Mouse (Mus musculus) frontal cortex, postnatal 14 days (tissue): ENCODE measurements at regions not wholly inside any gene's neighbourhood (a gene's known extent, or its start where the extent isn't known, plus 50 kb on each side); places are given as distances from the start of the nearest gene placed in this dataset.

Experiments
- DNase-seq, 2 experiments: peaks; one replicate each; pipeline ENCODE4 v3.0.0; 2022; ENCODE audit warnings: low spot score in 2 of 2

DNA sequence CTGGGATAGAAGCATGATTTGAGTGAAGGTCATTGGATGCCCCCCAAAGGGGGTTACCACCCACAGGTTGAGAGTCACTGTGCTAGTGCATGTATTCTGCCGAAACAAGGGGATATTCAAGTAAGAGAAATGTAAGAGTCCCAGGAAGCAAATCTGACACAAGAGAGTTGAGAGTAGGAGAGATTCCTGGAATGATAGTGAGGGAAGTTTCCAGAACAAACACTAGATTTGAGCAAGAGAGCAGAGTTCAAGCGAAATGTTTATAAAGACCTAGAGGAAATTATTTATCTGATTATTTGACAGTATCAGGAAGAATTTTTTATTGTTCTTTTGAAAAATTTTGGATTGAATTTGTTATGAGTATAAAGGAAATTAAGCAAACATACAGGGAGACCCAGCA lies 189.0 kb upstream of the Sash1 start:
- no peak for DNase-seq

DNA sequence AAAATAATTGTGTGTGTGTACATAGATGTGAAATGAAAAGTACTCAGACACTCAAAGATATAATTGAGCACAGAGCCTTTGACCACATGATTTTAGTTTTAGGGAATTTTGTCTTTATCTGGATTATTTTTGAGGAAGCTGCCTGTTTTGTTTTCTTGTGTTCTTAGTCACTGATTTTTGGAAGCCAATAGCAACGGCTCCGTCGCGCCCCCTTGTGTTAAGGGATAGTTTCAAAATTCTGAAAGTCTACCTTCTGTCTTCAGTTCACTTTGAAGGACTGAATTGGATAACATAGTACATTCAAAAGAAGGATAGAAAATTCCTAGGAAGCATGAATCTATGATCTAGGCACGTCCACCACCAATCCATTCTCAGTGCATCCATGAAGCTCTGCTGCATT lies 185.8 kb upstream of the Sash1 start:
- DNase-seq: no peak

DNA sequence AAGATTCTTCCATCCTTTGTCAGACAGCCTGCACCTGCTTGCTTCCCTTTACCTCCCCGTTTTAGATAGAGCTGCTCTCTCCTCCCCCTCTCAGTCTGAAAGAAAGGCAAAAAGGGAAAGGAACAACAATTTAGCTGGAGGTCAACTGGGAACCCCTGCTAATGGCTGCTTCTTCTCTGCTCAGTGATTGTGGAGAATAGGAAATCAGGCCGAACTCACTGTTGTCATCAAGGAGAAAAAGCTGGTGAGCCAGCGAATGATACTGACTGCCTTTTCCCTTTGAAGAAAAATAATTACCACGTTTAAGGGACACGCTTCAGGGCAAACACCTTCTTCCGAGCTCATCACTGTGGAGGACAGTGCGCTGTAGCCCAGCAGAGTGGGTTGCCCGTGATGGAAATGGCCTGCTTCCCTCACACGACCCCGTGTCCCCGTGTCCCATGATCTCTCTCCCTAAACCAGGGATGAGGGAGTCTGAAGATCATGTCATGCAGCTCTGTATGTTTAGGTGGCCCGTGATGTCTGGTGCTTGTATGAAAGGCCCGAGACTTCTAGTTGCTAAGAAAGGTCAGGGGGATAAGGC lies 183.8 kb upstream of the Sash1 start:
- no peak for DNase-seq

DNA sequence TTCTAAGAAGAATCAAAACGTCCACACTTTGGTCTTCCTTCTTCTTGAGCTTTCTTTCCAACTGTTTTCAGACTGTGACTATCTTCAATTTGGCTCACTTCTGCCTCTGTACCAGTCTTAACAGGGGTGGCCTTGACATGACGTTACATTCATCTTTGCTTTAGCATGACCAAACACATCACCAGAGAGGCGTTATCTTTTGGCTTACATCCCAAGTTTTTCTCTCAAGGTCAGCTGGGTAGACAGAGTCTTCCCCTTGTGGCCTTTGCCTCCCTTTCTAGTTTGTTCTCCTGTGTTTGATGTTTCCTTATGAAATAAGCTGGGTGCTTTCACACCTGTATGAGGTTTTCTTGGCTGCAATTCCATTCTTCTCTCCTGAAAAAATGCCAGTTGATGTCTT lies 180.7 kb upstream of the Sash1 start:
- DNase-seq: no peak

DNA sequence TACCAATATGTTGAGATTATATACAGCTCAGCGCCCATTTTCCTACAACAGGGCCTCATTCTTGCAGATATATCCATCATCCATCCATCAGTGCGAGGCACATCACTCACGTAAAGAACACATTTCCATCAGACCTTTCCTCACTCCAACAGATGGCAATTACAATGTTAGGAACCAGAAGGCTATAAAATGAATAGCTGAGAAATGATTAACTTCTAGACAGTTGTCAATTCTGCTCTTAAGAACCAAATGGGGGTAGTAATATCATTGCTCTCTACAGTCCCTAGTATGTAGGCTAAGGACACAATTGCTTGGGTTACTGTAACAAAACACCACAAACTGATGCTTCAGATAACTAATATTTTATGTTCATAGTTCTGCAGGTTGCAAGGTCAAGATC lies 176.1 kb upstream of the Sash1 start:
- DNase-seq: no peak

- DNase-seq: no peak
These were observed 169.4 kb upstream of the Sash1 start for GRCm38 (mm10) chr10:9055274-9055673.

- no peak for DNase-seq
These were observed 167.5 kb upstream of the Sash1 start for GRCm38 (mm10) chr10:9053371-9053770.

DNA sequence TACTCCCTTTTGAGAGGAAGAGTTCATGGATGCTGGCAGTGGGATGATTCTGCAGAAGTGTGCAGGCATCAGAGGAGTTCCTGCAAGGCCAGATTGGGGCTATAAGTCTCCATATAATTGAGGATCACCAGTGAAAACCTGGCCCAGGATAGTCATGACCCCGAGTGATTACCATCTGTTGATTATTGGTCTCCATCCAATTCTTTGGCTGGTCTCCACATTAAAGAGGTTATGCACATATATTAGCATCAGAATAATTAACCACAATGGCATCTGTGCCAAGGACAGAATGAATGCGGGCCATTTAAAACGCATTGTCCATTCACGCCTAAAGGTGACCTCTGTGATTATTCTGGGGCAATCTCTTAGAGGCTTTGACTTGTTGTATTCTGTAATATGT lies 161.5 kb upstream of the Sash1 start:
- DNase-seq: no peak

- no peak for DNase-seq
These were observed 159.0 kb upstream of the Sash1 start for GRCm38 (mm10) chr10:9044746-9045370.

GRCm38 (mm10) chr10:9043507-9043906 lies 157.6 kb upstream of the Sash1 start:
- no peak for DNase-seq

GRCm38 (mm10) chr10:9030486-9030885 lies 144.6 kb upstream of the Sash1 start:
- DNase-seq: no peak

GRCm38 (mm10) chr10:9029506-9029905 lies 143.6 kb upstream of the Sash1 start:
- no peak for DNase-seq

DNA sequence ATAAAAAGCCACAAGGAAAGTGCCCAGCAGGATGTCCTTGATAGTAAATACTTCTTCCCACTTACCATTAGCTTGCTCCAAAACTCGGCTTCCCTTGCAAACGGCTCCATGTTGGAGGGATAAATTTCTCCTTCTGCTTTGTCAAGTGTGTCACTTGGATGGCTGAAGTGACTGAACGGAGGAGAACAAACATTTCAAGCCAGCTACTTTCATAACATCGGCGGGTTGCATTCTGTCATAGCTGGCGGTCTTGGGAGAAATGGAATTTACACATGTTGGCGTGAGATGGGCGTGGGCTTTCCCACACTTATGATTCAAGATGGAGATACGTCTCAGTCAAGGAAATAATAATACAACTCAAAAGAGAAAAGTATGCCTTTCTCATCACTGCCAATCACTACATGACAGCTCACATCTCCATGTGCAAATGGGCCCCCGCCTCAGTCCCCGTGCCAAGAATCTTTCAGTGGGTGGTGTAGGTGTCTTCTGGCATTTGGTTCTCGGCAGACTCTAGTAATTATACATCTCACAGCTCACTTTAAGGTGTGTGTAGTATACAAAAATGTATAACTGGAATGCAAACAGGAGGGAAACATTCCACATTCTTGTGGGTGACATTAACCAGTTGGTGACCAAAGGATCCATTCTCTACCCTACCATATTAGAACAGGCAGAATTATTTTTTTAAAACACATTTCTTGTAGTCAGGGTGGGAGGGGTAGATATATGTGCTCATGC lies 141.4 kb upstream of the Sash1 start:
- DNase-seq: peak; percentile 10 to 24

DNA sequence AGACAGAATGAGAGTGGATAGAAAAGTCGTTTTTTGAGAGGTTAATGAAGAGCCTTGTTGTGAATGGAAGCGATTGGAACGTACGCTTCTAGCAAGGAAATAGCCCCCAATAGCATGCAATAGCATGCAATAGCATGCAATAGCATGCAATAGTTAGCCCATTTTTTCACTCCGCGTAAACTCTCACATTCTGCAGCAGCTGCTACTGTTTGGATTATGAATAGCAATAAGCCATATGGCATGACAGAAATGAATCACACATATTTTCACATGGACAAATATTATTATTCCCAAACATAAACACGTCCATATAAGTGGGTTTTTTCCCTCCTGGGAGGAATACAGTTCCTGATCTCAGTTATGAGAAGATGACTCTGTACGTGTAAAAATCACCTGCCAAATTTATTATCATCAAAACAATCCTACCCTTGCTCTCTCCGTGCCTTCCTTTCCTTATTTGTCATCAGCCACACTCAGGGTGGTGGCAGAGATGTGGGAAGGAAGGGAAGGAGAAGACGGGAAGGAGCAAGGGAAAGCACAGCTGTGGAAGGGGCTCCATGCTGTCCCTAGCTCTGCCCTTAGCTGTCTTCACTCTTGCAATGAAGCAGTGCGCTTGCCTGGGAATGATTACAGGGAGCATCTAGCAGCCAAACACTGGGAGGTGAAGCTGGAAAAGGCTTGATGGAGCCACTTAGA lies 129.1 kb upstream of the Sash1 start:
- DNase-seq: no peak

GRCm38 (mm10) chr10:9013549-9013925 lies 127.7 kb upstream of the Sash1 start:
- no peak for DNase-seq

DNA sequence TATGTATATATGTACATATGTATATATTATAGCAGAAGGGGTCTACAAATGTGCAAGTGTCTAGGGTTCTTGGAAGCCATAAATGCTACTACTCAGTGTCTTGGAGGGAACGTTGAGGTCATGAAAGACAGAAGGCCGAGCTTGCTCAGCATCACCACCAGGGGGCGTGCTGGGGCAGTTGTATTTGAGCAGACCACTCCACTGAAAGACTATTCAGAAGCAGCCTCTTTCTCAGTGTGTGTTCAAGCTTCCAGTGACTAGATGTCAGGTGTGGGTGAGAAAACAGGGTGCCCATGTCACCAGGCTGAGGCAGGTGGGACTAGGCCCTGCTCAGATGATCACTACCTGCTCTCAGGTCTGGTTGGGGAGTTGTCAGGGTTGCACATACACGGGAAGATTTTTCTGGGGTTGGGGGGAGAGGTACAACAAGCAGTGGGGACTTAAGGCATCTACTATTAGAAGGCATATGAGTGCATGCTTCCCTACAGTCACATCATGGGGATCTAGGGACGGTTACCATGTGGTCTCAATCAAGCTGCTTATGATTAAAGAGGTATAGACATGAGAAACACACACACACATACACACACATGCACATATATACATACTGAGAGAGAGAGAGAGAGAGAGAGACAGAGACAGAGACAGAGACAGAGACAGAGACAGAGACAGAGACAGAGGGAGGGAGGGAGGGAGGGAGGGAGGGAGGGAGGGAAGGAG lies 127.1 kb upstream of the Sash1 start:
- DNase-seq: peak; percentile 40 to 57

GRCm38 (mm10) chr10:9011906-9012305 lies 126.0 kb upstream of the Sash1 start:
- no peak for DNase-seq

- DNase-seq: no peak
These were observed 124.3 kb upstream of the Sash1 start for GRCm38 (mm10) chr10:9010191-9010590.

GRCm38 (mm10) chr10:9005140-9005909 lies 119.5 kb upstream of the Sash1 start:
- DNase-seq: peak in 1 of 2 experiments; percentile 19

DNA sequence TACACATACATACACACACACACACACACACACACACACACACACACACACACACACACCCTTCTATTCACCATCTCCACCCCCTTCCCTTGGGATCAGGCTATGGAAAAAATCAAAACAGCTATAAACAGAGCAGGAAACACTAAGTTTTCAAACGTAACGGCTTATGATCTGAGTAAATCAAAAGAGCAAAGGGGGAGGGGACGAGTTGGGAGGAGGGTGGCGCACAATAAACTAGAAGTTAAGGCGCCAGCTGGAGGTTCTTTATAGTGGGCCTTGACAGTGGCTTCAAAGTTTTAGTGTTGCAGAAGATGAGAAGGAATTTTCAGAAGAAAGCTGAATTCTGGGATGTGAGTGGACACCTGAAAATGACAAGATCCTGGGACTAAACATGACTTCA lies 116.4 kb upstream of the Sash1 start:
- no peak for DNase-seq

DNA sequence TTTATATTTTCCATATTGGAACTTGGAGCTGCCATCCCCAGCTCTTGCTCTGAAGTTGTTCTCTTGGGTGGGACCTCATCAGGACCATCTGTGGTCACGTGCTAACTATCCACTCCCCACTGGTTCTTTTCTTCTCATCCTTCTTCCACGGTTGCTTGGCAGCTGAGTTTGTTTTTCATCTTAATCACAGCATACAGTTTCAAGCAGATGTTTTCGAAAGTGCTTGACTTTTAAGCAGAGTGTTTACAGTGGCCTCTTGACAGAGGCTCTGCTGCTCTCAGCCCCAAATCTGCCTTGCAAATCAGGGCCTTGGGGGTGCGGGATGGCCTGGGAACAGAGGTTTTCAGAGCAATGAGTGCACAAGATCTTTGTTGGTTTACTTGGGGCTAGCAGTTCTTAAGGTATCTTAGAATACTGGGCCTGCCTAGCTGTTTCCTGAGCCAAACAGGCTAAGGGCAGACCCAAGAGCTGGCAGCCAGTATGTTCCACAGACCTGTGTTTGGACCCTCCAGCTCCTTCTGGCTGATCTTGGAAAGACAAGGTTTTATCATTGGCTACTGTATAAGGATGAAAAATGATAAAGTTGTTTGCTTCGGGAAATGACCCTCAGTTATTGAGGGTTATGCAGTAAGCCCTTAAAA lies 113.0 kb upstream of the Sash1 start:
- DNase-seq: no peak
